Mouse (Mus musculus): ENCODE measurements at regions not wholly inside any gene's neighbourhood (a gene's known extent, or its start where the extent isn't known, plus 50 kb on each side); places are given as distances from the start of the nearest gene placed in this dataset.

DNA sequence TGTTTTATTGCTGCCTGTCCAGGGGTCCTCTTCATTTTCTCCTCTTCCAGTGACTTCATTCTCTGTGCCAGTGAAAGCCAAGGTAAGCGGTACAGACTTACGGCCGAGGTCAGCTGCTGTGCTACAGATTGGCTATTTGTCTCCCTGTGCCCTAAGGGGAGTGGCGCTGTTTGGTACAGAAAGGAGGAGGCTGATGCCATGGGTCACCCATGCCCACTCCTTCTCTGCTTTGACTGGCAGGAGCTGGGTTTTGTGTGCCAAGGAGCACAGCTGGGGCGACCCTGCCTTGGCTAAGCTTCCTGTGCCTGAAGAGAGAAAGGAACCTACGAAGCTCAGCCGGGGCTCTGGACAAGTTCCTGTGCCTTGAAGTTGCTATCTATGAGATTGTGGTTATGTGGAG is 70.0 kb upstream of the Fggy start:
- DNase-seq (ENCODE audit: low spot score), result no peak

DNA sequence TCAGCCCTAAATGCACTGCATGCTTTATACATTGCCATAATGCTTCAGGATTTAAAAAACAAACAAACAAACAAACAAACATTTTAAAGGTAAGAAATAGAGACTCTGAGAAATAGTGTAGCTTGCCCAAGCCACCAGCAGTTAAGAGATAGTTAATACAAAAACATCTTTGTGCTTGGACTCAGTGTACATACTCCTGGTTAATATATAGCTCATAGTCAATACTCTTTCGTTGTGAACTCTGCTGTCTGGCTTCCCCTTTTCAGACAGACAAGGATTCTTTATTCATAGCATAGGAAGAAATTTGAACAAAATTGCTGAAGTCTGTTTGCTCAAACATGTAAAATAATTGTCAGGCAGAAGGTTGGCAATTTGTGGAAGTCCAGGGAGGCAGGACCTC is 69.3 kb upstream of the Fggy start:
- DNase-seq (ENCODE audit: low spot score), result no peak

DNA sequence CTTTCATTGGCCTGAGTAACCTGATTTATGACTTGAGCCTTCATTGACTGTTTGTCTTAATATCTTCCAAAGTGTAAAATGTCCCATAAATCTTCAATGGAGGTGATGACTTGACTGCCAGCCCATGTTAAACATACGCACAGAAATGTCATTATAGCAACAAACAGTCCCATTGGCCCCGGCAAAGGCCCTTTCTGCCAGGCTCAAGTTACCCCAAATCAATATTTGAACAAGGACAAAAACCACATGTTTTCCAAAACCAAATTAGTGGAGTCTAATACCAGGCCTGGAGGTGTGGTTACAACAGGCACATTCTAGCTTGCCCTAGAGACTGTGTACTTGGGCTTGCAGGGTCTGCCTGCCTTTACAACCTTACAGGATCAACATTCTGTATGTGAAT is 68.2 kb upstream of the Fggy start:
- DNase-seq (ENCODE audit: low spot score), result no peak

DNA sequence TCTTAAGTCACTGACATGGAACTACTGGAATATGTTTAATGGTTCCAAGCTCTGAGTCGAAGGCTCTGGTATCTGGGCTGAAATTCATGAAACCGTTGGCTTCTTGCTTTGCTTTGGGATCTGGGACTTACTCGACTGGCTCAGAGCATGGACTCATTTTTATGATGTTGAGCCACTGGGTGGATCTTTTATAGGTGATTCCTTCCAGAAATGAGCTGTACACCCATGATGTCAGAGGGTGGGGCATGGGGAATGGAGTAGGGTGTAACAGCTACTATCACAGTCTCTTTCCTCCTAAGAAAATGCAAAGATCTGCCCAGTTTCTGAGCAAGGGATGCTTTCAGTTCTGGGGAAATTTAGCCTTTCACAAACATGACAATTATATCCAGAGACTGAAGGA is 57.0 kb upstream of the Fggy start:
- DNase-seq (ENCODE audit: low spot score), result no peak

DNA sequence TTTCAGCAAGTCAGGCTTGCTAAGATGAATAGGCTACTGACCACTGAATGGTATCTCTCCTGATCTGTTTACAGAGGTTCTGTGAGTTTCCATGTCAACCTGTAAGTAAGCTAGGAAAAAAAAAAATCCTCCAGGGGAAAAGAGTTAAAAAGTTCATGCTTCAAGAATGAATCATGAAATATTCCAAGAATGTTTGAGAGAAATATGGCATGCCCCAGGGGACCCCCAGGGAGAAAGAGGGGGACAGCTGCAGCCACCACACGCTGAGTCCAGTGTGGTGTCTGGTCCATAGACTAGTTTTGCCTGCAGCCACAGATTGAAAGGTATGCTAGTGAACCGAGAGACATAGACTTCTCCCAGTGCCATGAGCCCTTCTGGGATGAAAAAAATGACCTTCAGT is 56.1 kb upstream of the Fggy start:
- DNase-seq (ENCODE audit: low spot score), result no peak

DNA sequence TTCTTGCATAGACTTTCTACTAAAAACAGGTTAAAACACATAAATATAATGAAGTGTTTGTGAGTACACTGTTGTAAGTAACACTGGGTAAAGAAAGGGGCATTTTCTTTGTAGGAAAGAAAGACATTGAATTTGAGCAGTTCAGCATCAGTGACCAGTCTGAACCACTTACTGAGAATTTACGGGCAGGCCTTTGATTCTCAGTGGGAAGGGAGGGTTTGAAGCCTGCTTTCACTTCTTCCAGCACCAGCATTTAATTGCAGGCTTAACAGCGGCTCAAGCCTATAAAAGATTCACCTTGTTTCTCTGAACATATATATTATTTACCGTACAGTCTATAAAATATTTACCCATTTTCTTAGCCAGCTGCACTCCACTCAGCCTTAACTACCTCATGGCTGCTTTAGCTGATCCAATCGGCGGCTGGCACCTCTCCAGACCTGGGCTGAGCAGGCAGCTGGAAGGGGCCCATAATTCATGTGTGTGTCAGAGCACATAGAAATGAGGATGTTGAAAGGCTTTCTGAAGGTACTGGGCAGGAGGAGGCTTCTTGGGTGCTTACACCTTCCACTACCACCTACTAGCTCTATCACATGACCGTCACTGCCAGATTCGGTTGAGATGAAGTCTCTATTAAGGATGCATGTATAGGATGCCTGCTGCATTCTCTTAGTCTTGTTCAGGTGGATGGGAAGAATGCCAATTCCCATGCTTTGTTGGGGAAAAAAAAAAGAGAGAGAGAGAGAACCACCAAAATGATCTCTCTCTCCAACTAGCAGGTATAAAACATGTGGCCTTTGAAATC is 50.0 kb upstream of the Fggy start:
- DNase-seq (ENCODE audit: low spot score), result no peak

Measured in testis, postnatal 10 days (tissue).